Mouse (Mus musculus): Measurements from ENCODE around the gene Epha2. TPM values are rescaled to one million over a fixed set of nuclear protein-coding genes. Genes with fewer than 3 reads are reported as not detected.

The Epha2 gene
- total RNA-seq, 2 experiments from 2014 or later, result 2.5 to 2.7 TPM

GRCm38 (mm10) chr4:141303402-141304222, 2.6 kb downstream of the Epha2 start:
- no peak for DNase-seq (ENCODE audit: low spot score in 2 of 2)

DNA sequence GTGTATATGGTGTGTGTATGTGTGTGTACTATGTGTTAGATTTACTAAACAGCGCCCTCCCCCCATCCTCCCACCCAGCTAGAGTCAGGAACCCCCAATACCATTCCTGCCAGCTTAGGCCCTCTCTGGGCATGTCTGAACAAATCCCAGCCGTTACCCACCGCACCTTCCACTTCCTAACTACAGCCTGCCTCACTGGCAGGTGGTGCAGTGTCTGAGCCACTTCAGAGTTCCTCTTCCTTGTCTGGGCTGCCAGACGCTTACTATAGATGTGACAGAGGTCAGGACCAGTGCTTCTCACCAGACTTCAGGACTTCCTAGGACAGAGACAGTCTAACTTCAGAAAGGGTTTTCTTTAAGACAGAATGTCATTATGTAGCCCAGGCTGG, 3.2 kb downstream of the Epha2 start:
- no peak for DNase-seq (ENCODE audit: low spot score in 2 of 2)

GRCm38 (mm10) chr4:141306057-141306456, 5.0 kb downstream of the Epha2 start:
- DNase-seq (ENCODE audit: low spot score in 2 of 2), result no peak

DNA sequence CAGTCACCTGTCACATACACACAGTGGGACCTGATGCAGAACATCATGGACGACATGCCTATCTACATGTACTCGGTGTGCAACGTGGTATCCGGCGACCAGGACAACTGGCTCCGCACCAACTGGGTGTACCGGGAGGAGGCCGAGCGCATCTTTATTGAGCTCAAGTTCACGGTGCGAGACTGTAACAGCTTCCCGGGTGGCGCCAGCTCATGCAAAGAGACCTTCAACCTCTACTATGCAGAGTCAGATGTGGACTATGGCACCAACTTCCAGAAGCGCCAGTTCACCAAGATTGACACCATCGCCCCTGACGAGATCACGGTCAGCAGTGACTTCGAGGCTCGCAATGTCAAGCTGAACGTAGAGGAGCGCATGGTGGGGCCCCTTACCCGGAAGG, 7.3 kb downstream of the Epha2 start:
- DNase-seq (ENCODE audit: low spot score in 2 of 2), result no peak

- no peak for DNase-seq (ENCODE audit: low spot score in 2 of 2)
These were observed 8.1 kb downstream of the Epha2 start for GRCm38 (mm10) chr4:141308857-141309772.

GRCm38 (mm10) chr4:141309773-141310145, 8.7 kb downstream of the Epha2 start:
- DNase-seq (ENCODE audit: low spot score in 2 of 2), result no peak

DNA sequence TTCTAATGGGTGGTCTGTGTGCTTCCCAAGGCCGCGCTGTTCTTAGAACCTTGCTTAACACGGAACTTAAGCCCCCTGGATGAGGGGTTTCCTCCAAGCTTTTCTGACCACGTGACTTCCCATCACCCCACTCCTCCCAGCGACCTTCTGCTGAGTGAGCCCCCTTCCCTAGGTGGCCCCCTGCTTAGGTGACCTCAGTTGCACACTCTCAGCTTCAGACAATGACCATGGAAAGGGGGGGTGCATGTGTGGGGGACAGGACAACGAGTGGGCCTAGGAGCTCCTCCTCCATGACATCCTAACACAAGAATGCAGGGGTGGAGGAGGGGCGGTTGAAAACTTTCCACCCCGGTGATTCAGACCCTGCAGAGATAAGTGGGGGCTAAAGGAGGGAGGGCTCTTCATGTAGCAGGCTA, 9.2 kb downstream of the Epha2 start:
- DNase-seq (ENCODE audit: low spot score in 2 of 2), result no peak

- no peak for DNase-seq (ENCODE audit: low spot score in 2 of 2)
These were observed 10.0 kb downstream of the Epha2 start for GRCm38 (mm10) chr4:141311078-141311477.

DNA sequence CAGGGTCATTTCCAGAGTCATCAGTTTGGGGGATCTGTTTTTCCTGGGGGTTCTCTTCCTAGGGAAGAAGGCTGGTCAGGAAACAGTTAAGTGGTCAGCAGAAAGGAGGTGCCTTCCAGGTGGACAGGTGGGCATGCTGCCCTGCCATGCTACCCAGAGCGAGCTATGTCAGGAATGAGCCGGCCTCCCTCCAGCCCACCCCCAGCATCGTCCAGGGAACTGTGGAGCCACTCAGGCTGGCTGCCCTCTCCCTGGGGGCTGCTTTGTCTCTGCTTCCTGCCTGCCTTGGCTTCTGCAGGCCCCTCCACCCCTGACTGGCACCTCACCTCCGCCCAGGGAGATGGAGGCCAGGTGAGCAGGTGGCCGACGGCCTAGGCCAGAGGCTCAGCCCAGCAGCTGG, 10.5 kb downstream of the Epha2 start:
- no peak for DNase-seq (ENCODE audit: low spot score in 2 of 2)

DNA sequence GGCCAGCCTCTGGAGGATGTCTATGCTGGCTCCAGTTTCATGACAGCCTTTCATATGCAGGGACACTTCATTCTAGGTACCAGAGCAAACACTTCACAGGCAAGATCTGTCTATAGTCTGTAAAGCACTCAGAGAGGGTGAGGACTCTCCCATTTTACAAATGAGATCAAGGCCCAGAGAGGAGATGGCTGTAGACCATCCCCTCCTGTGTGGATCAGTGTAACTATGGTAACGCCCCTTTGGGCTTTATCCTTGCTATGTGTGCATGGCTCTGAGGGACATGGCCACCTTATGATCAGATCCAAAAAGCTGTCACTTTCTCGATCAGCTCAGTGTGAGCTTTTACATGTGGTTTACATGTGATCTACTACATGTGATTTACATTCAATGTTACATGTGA, 10.9 kb downstream of the Epha2 start:
- DNase-seq (ENCODE audit: low spot score in 2 of 2), result no peak

- DNase-seq (ENCODE audit: low spot score in 2 of 2), result no peak
These were observed 11.6 kb downstream of the Epha2 start for GRCm38 (mm10) chr4:141312513-141313131.

GRCm38 (mm10) chr4:141313481-141313880, 12.4 kb downstream of the Epha2 start:
- DNase-seq (ENCODE audit: low spot score in 2 of 2), result no peak

DNA sequence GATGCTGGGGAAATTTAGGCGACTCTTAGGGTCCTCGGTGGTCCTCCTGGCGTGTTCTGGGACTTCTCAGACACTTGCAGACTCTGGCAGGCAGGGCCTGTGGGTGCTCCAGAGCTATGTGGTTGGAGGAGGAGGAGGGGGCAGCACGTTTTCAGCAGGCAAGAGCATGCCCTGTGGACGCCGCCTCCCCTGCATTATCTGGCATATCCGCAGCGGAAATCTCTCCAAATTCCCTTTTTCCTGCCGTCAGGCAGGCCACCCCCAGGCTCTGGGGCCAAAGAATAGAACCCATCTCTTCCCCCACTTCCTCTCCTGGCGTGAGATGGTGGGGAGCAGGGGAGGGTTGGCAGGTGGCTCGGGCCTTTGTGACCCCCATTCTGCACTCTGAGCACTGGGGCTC, 12.9 kb downstream of the Epha2 start:
- DNase-seq (ENCODE audit: low spot score in 2 of 2), result no peak

DNA sequence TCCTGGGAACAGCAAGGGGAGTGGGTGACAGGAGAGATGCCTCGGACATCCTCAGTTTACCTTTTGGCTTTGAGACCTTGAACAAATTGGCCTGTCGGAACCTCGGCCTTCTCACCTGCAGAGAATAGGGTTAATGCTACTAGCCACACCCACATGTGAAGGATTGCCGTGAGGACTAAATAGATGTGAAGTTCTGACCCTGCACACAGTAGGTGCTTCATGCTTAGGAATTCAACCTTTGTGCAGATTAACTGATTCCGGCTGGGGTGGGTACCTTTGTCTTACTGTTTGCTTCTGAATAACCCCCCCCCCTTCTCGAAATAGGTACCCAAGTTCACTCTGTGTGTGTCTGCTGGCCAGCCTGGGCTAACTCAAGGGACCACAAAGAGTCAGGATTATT, 13.7 kb downstream of the Epha2 start:
- no peak for DNase-seq (ENCODE audit: low spot score in 2 of 2)

GRCm38 (mm10) chr4:141316023-141316422, 15.0 kb downstream of the Epha2 start:
- DNase-seq (ENCODE audit: low spot score in 2 of 2), result no peak

- DNase-seq (ENCODE audit: low spot score in 2 of 2), result no peak
These were observed 15.6 kb downstream of the Epha2 start for GRCm38 (mm10) chr4:141316498-141317180.

DNA sequence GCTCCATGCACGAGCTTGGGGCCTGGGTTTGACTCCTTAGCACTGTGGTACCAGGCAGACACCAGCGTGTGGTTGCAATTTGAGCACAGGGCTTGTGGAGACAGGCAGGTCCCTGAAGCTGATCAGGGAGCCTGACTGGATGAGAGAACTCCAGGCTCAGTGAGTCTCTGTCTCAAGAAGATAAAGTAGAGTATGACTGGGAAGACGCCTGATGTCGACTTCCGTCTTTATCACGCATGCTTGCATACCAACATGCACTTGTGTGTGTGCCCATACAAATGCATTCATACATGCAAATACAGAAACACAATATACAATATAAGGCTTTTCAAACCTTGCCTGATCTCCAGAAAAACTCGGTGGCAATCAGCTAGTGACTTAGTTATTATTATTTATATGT, 16.9 kb downstream of the Epha2 start:
- no peak for DNase-seq (ENCODE audit: low spot score in 2 of 2)

GRCm38 (mm10) chr4:141322526-141322925, 21.5 kb downstream of the Epha2 start:
- DNase-seq (ENCODE audit: low spot score in 2 of 2), result no peak

DNA sequence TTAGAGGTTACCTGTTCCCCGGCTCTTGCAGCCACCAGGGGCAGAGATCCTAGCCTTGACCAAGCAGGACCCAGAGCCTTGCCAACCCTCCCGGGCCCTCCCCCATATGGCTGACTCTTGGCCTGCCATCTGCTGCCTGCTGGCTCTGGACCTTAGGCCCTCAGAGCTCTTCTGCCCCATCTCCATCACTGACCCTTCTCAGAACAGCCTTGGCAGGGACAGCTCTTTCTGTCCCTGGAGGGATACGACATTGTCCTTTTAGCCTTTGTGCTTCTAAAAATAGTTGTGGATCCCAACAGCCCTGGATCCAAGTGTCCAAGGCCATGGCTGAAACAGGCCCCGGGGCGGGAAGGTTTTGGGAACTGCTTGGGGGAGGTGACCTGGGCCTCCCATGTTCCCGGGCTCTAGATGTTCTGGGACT, 23.7 kb downstream of the Epha2 start:
- no peak for DNase-seq (ENCODE audit: low spot score in 2 of 2)

DNA sequence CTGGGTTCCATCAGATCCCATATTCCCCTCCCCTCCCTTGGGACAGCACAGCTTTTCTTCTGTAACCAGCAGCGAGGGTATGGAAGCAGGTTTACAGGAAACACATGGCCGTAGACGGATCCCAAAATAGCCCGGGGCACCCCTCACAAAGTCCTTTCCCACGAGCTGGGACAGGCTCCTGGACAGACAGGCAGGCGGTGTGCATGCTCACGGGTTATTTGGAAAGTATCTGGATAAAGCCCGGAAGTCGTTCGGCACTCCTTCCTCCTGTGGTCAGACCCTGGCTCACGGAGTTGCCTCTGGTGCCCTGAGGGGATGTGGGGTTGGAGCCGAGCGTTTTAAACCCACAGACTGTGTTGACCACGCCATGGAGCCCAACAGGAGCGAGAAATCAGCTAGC, 24.6 kb downstream of the Epha2 start:
- DNase-seq (ENCODE audit: low spot score in 2 of 2), result no peak

GRCm38 (mm10) chr4:141327075-141327474, 26.0 kb downstream of the Epha2 start:
- no peak for DNase-seq (ENCODE audit: low spot score in 2 of 2)

Data from layer of hippocampus, postnatal 10 days (tissue).